Mouse (Mus musculus) liver, embryonic 18 days (tissue): ENCODE data around the gene Bms1. TPM values are rescaled to one million over a fixed set of nuclear protein-coding genes. Genes with fewer than 3 reads are reported as not detected.

Source experiments
- polyA plus RNA-seq: library from polyadenylated mRNA; depleted of rRNA; stranded (reverse); fragments of >200 nt; gene quantifications from 2 replicates; pipeline ENCODE4 v1.2.3, GENCODE M21; 2012; rRNA removed

Gene Bms1
- polyA plus RNA-seq: 5.9 and 6.9 TPM in 2 replicates

DNA sequence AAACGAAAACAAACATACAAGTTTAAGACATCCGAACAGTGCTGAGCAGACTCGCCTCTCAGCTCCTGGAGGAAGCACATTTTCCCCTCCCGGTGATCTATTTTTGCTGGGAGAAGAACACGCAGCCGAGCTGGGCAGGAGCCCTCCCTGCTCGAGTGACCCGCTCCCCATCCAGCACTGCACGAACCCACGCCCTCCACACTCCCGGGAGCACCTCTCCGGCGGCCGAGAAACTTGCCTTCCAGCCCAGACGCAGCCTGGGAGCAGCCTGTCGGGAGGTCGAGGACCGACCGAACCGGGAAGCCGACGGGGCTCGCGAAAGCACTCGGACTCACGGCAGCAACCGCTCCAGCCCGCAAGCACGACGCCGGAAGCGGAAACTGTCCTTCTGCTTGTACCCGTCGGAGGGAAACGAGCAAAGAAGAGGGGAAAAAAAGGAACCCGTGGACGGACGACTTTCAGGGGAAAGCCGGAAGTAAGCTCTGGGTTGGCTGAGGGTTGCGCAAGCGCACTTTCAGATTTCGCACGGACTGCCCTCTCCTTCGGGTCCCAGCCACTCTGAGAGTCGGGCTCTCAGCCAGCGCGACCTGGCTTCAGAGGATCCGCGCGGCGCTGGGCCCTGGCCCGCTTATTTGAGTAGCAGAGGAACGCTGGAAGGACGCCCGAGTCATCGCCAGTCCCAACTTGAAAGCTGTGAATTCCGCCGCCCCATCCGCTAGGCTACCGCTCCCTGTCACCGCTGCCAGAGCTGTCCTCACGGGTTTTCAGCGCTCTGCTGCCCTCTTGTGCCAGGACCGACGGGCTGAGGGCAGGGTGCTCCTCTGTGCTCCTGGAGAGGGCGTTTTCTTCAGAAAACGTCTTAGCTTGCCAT is at the start of gene Bms1:
Bms1 (minus strand) TSS at position 425 of the 871 bp plus-strand sequence.

GRCm38 (mm10) chr6:118455042-118455631 is 35.9 kb upstream of the Bms1 start, which contains the start of gene Zfp248:
Gene Zfp248, minus strand, starts transcription at chr6:118455528.

Other genes starting within 250 kb of the Bms1 start
- gene Ret, start 221.8 kb downstream of the Bms1 start, polyA plus RNA-seq: 0.05 and 0.06 TPM in 2 replicates
- 0.59 and 0.61 TPM in 2 replicates for gene Zfp248, start 36.1 kb upstream of the Bms1 start, polyA plus RNA-seq
- gene Zfp9, start 59.8 kb upstream of the Bms1 start, polyA plus RNA-seq: 2.6 and 3.5 TPM in 2 replicates
- gene Ankrd26, start 142.8 kb upstream of the Bms1 start, polyA plus RNA-seq: 2.7 and 3.2 TPM in 2 replicates